Mouse (Mus musculus) MEL (cell line): Measurements from ENCODE around the gene Mansc1. TPM values are rescaled to one million over a fixed set of nuclear protein-coding genes. Genes with fewer than 3 reads are reported as not detected.

Experiments
- DNase-seq: peaks from one replicate; pipeline ENCODE4 v3.0.0; 2011; ENCODE audit warnings: low read depth, low spot score
- H3K27ac ChIP-seq: 2 replicates; pipeline ENCODE4 v1.5.1; 2012; ENCODE audit warnings: low read depth, mild to moderate bottlenecking, control low read depth, low read length, moderate library complexity; ENCODE audit not compliant: control insufficient read depth
- H3K27me3 ChIP-seq, 2 experiments: fragments of 150-350 bp in 1 of 2; sonication (generic) in 1 of 2; 2 replicates each; pipeline ENCODE4 v1.6.1; 2012; ENCODE audit warnings: low read length in 2 of 2, mild to moderate bottlenecking in 2 of 2, improper control_type of control experiment in 1 of 2, moderate library complexity in 1 of 2; ENCODE audit not compliant: insufficient read depth in 2 of 2, control insufficient read depth in 1 of 2
- H3K36me3 ChIP-seq, 2 experiments: 2 replicates each; pipeline ENCODE4 v1.6.1; 2012 to 2014; ENCODE audit warnings: low read length in 2 of 2, improper control_type of control experiment in 1 of 2, inconsistent platforms in 1 of 2, mild to moderate bottlenecking in 1 of 2; ENCODE audit not compliant: insufficient read depth in 2 of 2, control insufficient read depth in 1 of 2
- H3K4me1 ChIP-seq, 2 experiments: fragments of 150-350 bp in 1 of 2; sonication (generic) in 1 of 2; 2 replicates each; pipeline ENCODE4 v1.6.1; 2012; ENCODE audit warnings: low read length in 2 of 2, improper control_type of control experiment in 1 of 2, mild to moderate bottlenecking in 1 of 2; ENCODE audit not compliant: insufficient read depth in 2 of 2, control insufficient read depth in 1 of 2
- H3K4me3 ChIP-seq, 2 experiments: fragments of 150-350 bp in 1 of 2; sonication (generic) in 1 of 2; 2 replicates each; pipeline ENCODE4 v1.5.1; 2012; ENCODE audit warnings: low read depth in 2 of 2, low read length in 2 of 2, mild to moderate bottlenecking in 2 of 2, moderate library complexity in 2 of 2, control low read depth in 1 of 2, improper control_type of control experiment in 1 of 2; ENCODE audit not compliant: control insufficient read depth in 1 of 2, insufficient read depth in 1 of 2
- H3K79me2 ChIP-seq: 2 replicates; pipeline ENCODE4 v1.6.1; 2012; ENCODE audit warnings: mild to moderate bottlenecking, low read length, moderate library complexity; ENCODE audit not compliant: control insufficient read depth, poor library complexity, insufficient read depth
- H3K9ac ChIP-seq: 2 replicates; pipeline ENCODE4 v1.6.1; 2012; ENCODE audit warnings: low read depth, mild to moderate bottlenecking, control low read depth, low read length, moderate library complexity; ENCODE audit not compliant: control insufficient read depth, poor library complexity, severe bottlenecking
- H3K9me3 ChIP-seq: fragments of 150-350 bp; sonication (generic); replicated peaks from 2 replicates; pipeline ENCODE4 v1.6.1; 2012; ENCODE audit warnings: mild to moderate bottlenecking, low read length, improper control_type of control experiment, moderate library complexity; ENCODE audit not compliant: insufficient read depth
- BHLHE40 ChIP-seq: IDR thresholded peaks from 2 replicates; pipeline ENCODE4 v1.6.1; 2012; ENCODE audit warnings: low read depth, mild to moderate bottlenecking, inconsistent platforms, low read length, improper control_type of control experiment, borderline replicate concordance
- CHD1 ChIP-seq: IDR thresholded peaks from 2 replicates; pipeline ENCODE4 v1.6.1; 2012; ENCODE audit warnings: low read depth, mild to moderate bottlenecking, inconsistent platforms, low read length, improper control_type of control experiment
- ELF1 ChIP-seq: IDR thresholded peaks from 2 replicates; pipeline ENCODE4 v1.6.1; 2014; ENCODE audit warnings: low read depth, mild to moderate bottlenecking, inconsistent platforms, low read length, improper control_type of control experiment, moderate library complexity
- EP300 ChIP-seq, 2 experiments: IDR thresholded peaks; 2 replicates each; pipeline ENCODE4 v1.6.1; 2011; ENCODE audit warnings: improper control_type of control experiment in 2 of 2, low read length in 2 of 2, low read depth in 1 of 2, mild to moderate bottlenecking in 1 of 2
- ETS1 ChIP-seq: IDR thresholded peaks from 2 replicates; pipeline ENCODE4 v1.6.1; 2012; ENCODE audit warnings: low read depth, mild to moderate bottlenecking, inconsistent platforms, low read length, improper control_type of control experiment, moderate library complexity
- GABPA ChIP-seq: IDR thresholded peaks from 2 replicates; pipeline ENCODE4 v1.6.1; 2012; ENCODE audit warnings: low read depth, mild to moderate bottlenecking, inconsistent platforms, low read length, improper control_type of control experiment, moderate library complexity
- GATA1 ChIP-seq: IDR thresholded peaks from 2 replicates; pipeline ENCODE4 v1.6.1; 2011; ENCODE audit warnings: low read depth, low read length, improper control_type of control experiment
- JUND ChIP-seq: IDR thresholded peaks from 2 replicates; pipeline ENCODE4 v1.6.1; 2011; ENCODE audit warnings: low read depth, mild to moderate bottlenecking, improper control_type of control experiment, low read length
- KAT2A ChIP-seq: conservative IDR thresholded peaks from 2 replicates; pipeline ENCODE4 v1.6.1; 2012; ENCODE audit warnings: low read depth, low read length, improper control_type of control experiment, inconsistent platforms
- MAX ChIP-seq: IDR thresholded peaks from 2 replicates; pipeline ENCODE4 v1.6.1; 2011; ENCODE audit warnings: low read length, improper control_type of control experiment
- MXI1 ChIP-seq: IDR thresholded peaks from 2 replicates; pipeline ENCODE4 v1.6.1; 2011; ENCODE audit warnings: mild to moderate bottlenecking, low read depth, low read length, improper control_type of control experiment
- MYC ChIP-seq: IDR thresholded peaks from 2 replicates; pipeline ENCODE4 v1.6.1; 2011; ENCODE audit warnings: low read depth, mild to moderate bottlenecking, low read length, improper control_type of control experiment, moderate library complexity
- RCOR1 ChIP-seq: IDR thresholded peaks from 2 replicates; pipeline ENCODE4 v1.6.1; 2012; ENCODE audit warnings: low read depth, mild to moderate bottlenecking, inconsistent platforms, low read length, improper control_type of control experiment
- TBP ChIP-seq: IDR thresholded peaks from 2 replicates; pipeline ENCODE4 v1.8.0; 2011; ENCODE audit warnings: low read depth, low read length, improper control_type of control experiment
- TCF12 ChIP-seq: IDR thresholded peaks from 2 replicates; pipeline ENCODE4 v1.6.1; 2014; ENCODE audit warnings: low read depth, mild to moderate bottlenecking, inconsistent platforms, low read length, improper control_type of control experiment, moderate library complexity
- USF1 ChIP-seq: IDR thresholded peaks from 2 replicates; pipeline ENCODE4 v1.6.1; 2014; ENCODE audit warnings: low read depth, mild to moderate bottlenecking, inconsistent platforms, low read length, improper control_type of control experiment, moderate library complexity
- ZC3H11A ChIP-seq: IDR thresholded peaks from 2 replicates; pipeline ENCODE4 v1.6.1; 2012; ENCODE audit warnings: low read depth, mild to moderate bottlenecking, inconsistent platforms, low read length, improper control_type of control experiment
- ZNF384 ChIP-seq: IDR thresholded peaks from 2 replicates; pipeline ENCODE4 v1.6.1; 2012; ENCODE audit warnings: low read depth, mild to moderate bottlenecking, inconsistent platforms, low read length, improper control_type of control experiment
- polyA plus RNA-seq, 2 experiments: library from polyadenylated mRNA; stranded (reverse) in 1 of 2; unstranded in 1 of 2; fragments of >175 nt in 1 of 2; fragments of >200 nt in 1 of 2; gene quantifications; 2 replicates each; pipeline versions ENCODE4 v1.2.1 to v1.2.4; 2012; ENCODE audit warnings: low replicate concordance in 2 of 2, low read depth in 1 of 2; ENCODE audit not compliant: insufficient read length in 2 of 2, insufficient read depth in 1 of 2, missing spikeins in 1 of 2
- total RNA-seq: library from RNA; depleted of rRNA; stranded (reverse); fragments of 300-350 nt; gene quantifications from 2 replicates; pipeline ENCODE4 v1.2.3, GENCODE M21; 2012

The Mansc1 gene
- total and polyA plus RNA-seq, 3 experiments, result not detected

DNA sequence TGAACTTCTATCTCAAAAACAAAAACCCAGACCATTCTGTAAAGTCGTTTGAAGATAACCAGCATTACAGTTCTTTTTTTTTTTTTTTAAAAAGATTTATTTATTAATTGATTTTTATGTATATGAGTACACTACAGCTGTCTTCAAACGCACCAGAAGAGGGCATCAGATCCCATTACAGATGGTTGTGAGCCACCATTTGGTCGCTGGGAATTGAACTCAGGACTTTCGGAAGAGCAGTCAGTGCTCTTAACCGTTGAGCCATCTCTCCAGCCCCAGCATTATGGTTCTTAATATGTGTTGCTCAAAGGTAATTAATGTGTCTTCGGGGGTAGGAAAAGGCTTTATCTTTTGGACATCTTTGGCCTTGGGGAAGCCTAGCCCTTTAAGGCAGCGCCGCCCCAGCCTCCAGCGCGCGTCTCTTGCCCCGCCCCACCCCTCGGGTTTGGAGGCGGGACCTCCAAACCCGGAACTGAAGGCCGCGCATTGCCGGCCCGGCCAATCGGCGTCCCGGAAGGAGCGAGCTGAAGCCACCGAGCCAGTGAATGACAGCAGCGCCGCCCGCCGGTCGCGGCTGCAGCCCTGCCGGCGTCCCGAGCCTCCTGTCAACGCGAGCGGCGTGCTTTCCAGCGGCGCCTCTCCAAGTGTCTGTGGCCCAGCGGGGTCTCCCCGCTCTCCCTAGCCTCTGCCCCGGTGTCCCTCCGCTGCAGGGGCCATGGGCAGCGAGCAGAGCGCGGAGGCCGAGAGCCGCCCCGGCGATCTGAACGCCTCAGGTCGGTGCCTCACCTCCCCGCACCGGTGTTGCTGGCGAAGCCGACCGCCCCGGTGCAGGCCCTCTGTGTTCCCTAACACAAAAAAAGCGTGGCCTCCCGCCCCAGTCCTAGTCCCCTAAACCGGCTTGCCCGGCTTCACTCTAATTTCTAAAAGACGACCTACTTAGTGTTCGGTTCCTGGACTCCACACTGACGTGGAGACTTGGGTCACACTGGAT lies 8.5 kb upstream of the Mansc1 start (continued):
- TF ChIP-seq BHLHE40 (no peak), MXI1 (peak; percentile 96), TCF12 (no peak), RCOR1 (no peak), GABPA (no peak), ZC3H11A (no peak), TBP (0 out of 2 replicates have a peak, but pooled peaks have one; percentile 34), MAX (peak; percentile 48; the same call in 1 of the 2 replicates), USF1 (no peak), ETS1 (0 out of 2 replicates have a peak, but pooled peaks have one; percentile 21)

DNA sequence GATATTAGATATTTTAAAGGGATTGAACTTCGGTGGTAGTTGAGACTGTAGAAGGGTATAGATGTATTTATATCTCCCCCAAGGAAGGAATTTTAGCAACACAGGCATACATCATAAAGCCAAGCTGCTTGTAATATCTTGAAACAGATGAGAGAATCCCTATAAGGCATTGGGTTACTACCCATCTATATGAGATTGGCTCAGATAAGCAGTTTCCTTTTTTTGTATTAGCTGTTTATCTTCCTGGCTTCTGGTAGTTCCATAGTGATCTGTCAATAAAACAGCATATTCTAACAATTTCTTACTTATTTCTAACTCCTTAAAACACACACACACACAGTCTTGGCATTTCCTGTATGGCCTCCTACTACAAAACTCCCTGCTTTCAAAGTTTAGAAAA lies 7.6 kb upstream of the Mansc1 start:
- H3K27ac ChIP-seq, result peak overlapping the region; percentile 73
- no peaks in the 10 kb centered on the region for H3K9me3 ChIP-seq
- peak; percentile 39 for DNase-seq
- H3K27me3 ChIP-seq, result no peaks in the 10 kb centered on the region
- H3K36me3 ChIP-seq, result peaks cover 0 to 7% of the 10 kb centered on the region in 2 experiments; a peak in 2 of 4 replicates
- peak overlapping the region; percentile 66 for H3K9ac ChIP-seq
- TF ChIP-seq ZNF384 (no peak), GATA1 (peak; percentile 73), KAT2A (no peak), ELF1 (no peak), EP300 (IDR thresholded peaks at IDR 0.05; ENCODE audit: low read depth in 1 of 2, low read length in 2 of 2) (peak in 1 of 2 experiments; percentile 54; a peak in 2 of 4 replicates), JUND (no peak)
- peaks cover 2 to 13% of the 10 kb centered on the region in 2 experiments; a peak in 2 of 4 replicates for H3K4me1 ChIP-seq
- peak overlapping the region; percentile 27 to 30; a peak in 3 of 4 replicates for H3K4me3 ChIP-seq
- H3K79me2 ChIP-seq, result peaks cover 6% of the 10 kb centered on the region; the same call in 1 of the 2 replicates

DNA sequence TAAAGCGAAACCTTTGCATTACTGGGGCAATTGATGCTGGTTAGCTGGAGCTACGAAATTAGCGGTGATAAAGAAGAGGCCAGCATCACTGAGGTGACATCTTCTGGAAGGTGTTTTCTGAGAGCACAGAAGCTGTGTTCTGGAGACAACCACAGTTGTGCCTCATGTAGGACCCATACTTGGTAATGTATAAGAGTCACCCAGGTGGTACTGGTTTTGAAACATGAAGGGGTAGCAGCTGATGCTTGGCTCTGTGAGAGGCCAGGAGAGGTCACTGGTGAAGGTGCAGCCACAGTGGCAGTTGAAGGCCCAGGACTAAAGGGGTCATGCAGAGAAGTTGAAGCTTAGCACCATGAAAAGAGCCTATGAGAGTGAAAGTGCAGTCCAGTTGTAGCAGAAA lies 6.9 kb upstream of the Mansc1 start, which contains the start of gene Borcs5:
Gene Borcs5 (plus strand): TSS at position 301 of the 400 bp plus-strand sequence.
- TF ChIP-seq CHD1 (no peak), MAX (no peak), MYC (no peak), ZNF384 (no peak)
- H3K79me2 ChIP-seq, result peaks cover 6% of the 10 kb centered on the region; the same call in 1 of the 2 replicates
- H3K27me3 ChIP-seq, result no peaks in the 10 kb centered on the region
- no peaks in the 10 kb centered on the region for H3K9me3 ChIP-seq
- peak within 1 kb of the TSS; percentile 27 to 30; a peak in 3 of 4 replicates for H3K4me3 ChIP-seq
- H3K27ac ChIP-seq, result peak within 1 kb of the TSS; percentile 73
- peaks cover 2 to 13% of the 10 kb centered on the region in 2 experiments; a peak in 2 of 4 replicates for H3K4me1 ChIP-seq
- H3K36me3 ChIP-seq, result peaks cover 0 to 7% of the 10 kb centered on the region in 2 experiments; a peak in 2 of 4 replicates
- no peak for DNase-seq
- H3K9ac ChIP-seq, result peak within 1 kb of the TSS; percentile 66
